In the genomic region with DNA sequence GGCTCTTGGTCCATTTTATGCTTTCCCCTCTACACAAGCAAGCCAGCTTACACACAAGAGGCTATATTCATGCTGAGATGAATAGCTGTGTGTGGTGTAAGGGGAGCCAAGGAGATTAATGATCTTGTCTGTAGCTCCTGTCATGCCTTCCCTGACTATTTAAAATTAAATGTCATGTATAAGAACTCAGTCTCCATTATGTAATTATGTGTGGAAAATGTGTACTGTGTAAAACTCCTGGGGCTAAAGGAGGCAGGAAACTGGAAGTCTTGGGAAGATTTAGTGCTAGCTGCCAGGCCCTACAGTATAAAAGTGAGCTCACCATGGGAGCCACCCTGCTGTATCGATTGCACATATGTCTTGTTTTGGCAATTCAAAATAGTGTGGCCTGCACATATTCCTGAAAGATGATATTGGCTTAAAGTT, we compare ENCODE assay signal across 12 mouse cellular contexts.
DNase-seq lines count a peak whose midpoint lies in the region; ATAC-seq and TF ChIP-seq lines count a peak whose summit lies in the region.
"Had no signal": no experiment of that assay in that cellular context is flagged by ENCODE, and none has a peak within 500 bp of the region (broad histone marks: within the 10 kb centered on the region; RNA-seq: fewer than 3 reads in every experiment).

No protein-coding gene starts in this region.

- H3K4me3 ChIP-seq in gastrocnemius, adult 2 months = no peak overlapping the region
- H3K4me3 ChIP-seq in hindbrain, embryonic 12.5 days = no peak overlapping the region
- no peak overlapping the region for H3K4me3 ChIP-seq in midbrain, embryonic 15.5 days

- no peak for TF ChIP-seq POLR2A in brain, embryonic 14.5 days (IDR thresholded peaks at IDR 0.05; ENCODE audit: borderline replicate concordance, extremely low read depth, insufficient read depth, insufficient read length, poor library complexity, severe bottlenecking)

- H3K9me3 ChIP-seq in hindbrain, embryonic 12.5 days (replicated peaks) = no peaks in the 10 kb centered on the region
- H3K9me3 ChIP-seq in midbrain, embryonic 15.5 days = no peaks in the 10 kb centered on the region

- H3K36me3 ChIP-seq in hindbrain, embryonic 12.5 days = no peaks in the 10 kb centered on the region
- H3K36me3 ChIP-seq in midbrain, embryonic 15.5 days (replicated peaks) = no peaks in the 10 kb centered on the region

- intact Hi-C loops in gastrocnemius, adult 2 months (cut with DNase I) = no loop called here

- no peak overlapping the region for H3K4me2 ChIP-seq in hindbrain, embryonic 12.5 days (replicated peaks)
- H3K4me2 ChIP-seq in midbrain, embryonic 15.5 days = no peak overlapping the region

- peaks cover 15% of the 10 kb centered on the region for H3K4me1 ChIP-seq in hindbrain, embryonic 12.5 days
- no peaks in the 10 kb centered on the region for H3K4me1 ChIP-seq in midbrain, embryonic 15.5 days

- no peaks in the 10 kb centered on the region for H3K27me3 ChIP-seq in hindbrain, embryonic 12.5 days
- H3K27me3 ChIP-seq in midbrain, embryonic 15.5 days (replicated peaks) = no peaks in the 10 kb centered on the region

- TF ChIP-seq CTCF in gastrocnemius, adult 2 months (IDR thresholded peaks at IDR 0.05) = no peak
- no peak for TF ChIP-seq CTCF in brain, embryonic 14.5 days (IDR thresholded peaks at IDR 0.05; ENCODE audit: borderline replicate concordance, extremely low read depth, insufficient read depth, insufficient read length)

- peak overlapping the region; percentile 77 for H3K27ac ChIP-seq in gastrocnemius, adult 2 months
- H3K27ac ChIP-seq in hindbrain, embryonic 12.5 days = no peak overlapping the region
- no peak overlapping the region for H3K27ac ChIP-seq in midbrain, embryonic 15.5 days

- peak; percentile 78 for ATAC-seq in hindbrain, embryonic 12.5 days (ENCODE audit: low FRiP score)
- ATAC-seq in midbrain, embryonic 15.5 days (replicated peaks) = peak; percentile 71; the same call in 1 of the 2 replicates
- ATAC-seq: liver, postnatal 0 days had no signal

- DNase-seq in gastrocnemius, adult 2 months = no peak
- DNase-seq in gastrocnemius, adult 18-20 months (ENCODE audit: low spot score) = no peak
- DNase-seq in brain, embryonic 14.5 days (ENCODE audit: low read depth) = peak; percentile 58
- no peak for DNase-seq in layer of hippocampus, adult 9-11 months
- DNase-seq in urinary bladder, adult 2 months (ENCODE audit: low spot score) = no peak
- no peak for DNase-seq in urinary bladder, postnatal 4 days (ENCODE audit: low spot score in 2 of 2)
- DNase-seq: cerebellum, adult 9-11 months; heart, postnatal 14 days; kidney, adult 8-10 months; liver, postnatal 0 days had no signal

- WGBS in hindbrain, embryonic 12.5 days = 31% methylated on average over 1 of the region's 1 CpGs
- WGBS in midbrain, embryonic 15.5 days = 61% methylated on average over 1 of the region's 1 CpGs

- H3K9ac ChIP-seq in hindbrain, embryonic 12.5 days = no peak overlapping the region
- no peak overlapping the region for H3K9ac ChIP-seq in midbrain, embryonic 15.5 days
- H3K9ac ChIP-seq: liver, postnatal 0 days had no signal
